Mouse (Mus musculus) common myeloid progenitor, adult 5-6 weeks (primary cell): ENCODE results near the gene B3galt1. TPM values are rescaled to one million over a fixed set of nuclear protein-coding genes. Genes with fewer than 3 reads are reported as not detected.

Experiments
- ATAC-seq: replicated peaks from 2 replicates; pipeline ENCODE4 v1.8.0; 2016; ENCODE audit warnings: low read depth, mild to moderate bottlenecking, moderate TSS enrichment, inconsistent platforms; ENCODE audit not compliant: poor library complexity, severe bottlenecking
- total RNA-seq: library from RNA; stranded (forward); fragments of 200-1000, 187-1606 nt; gene quantifications from 2 replicates; pipeline ENCODE4 v1.2.3, GENCODE M21; 2017

Gene B3galt1
- total RNA-seq = not detected in 2 replicates

DNA sequence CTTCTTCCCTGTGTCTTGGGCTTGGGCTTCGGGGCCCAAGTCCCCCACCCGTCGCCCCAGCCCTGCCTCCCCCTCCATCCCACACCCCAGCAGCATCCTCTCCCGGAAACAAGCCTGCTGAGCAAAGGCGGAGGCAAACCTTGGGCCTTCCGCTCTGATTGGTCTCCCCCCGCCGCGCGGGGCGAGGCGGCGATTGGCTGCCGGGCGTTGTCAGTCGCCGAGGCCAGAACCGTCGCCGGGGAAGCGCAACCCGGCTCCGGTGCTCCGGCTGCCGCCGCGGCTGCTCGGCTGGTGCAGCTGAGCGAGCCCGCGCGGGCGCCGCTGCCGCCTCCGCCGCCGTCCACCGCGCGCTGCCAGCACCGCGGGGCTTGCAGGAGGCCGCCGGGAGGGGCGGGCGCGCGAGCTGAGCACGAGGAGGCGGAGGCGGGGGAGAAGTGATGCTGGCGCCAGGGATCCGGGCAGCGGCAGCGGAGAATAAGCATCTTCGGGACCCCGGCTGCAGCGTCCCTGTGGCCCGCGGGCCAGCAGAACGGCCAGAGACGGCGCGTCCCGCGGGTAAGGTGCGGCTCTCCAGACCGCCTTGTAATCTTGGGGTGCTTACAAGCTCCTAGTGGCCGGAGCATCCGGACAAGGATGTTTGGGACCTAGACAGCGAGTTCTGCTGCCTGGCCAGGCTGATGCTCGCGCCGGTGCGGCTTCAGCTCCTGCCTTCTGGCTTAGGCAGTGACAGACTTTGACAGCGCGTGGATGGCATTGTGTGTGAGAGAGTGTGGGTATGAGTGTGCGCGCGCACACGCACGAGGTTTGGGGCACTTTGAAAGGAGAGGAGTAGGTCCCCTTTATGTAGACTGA is at the start of gene B3galt1:
Gene B3galt1 (plus strand): TSS at position 392 of the 852 bp plus-strand sequence.
- peak; percentile 80 for ATAC-seq

DNA sequence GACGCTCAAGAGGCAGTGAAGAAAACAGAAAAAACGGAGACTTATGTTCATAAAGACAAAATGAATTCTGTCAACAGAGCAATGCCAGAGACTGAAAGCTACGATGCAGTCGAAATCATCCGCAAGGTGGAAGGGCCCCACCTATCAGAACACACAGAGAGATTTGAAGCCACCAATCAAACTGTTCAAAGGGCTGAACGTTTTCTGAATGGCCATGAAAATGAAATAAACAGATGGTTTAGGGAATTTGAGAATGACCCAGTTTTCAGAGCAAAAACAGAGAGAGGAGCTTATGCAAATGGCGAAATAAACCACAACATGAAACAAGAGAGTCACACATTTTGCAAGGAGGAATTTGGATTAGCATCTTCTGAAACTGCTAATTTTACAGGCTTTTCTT is 49.3 kb upstream of the B3galt1 start:
- no peak for ATAC-seq

DNA sequence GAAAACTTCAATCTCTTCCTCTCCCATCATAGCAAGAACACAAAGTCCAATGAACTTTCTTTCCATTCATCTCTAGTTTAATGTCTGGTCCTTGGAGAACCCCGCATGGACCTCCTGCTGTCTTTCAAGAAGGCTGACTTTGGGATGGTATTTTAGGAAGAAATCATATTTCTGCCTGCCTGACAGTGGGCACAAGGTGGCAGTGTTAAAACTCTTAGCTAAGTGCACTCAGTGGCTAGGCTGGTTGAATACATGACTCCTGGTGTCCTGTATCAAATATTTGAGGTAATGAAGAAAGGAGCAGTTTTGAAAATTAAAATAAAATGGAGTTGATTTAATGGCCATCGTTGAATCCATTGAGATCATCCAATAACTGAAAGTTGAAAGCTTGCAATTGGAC is 30.3 kb upstream of the B3galt1 start:
- ATAC-seq = no peak

DNA sequence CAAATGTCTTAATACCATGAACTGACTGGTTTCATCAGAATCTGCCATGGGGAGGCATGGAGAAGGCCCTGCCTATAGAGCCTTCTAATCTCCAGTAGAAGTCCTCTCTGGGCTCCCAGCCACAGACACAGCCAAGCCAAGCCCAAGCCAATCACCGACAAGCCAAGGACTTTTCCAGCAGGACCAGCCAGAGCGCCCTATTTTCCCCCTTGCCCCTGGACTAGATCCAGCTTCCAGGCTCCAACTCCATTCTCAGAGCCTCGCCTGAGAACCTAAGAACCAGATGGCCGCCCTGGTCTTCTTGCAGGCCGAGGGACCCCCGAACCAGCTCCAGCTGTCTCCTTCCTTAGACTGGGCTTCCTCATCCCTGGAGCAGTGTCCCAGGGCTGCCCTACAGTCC is 26.2 kb upstream of the B3galt1 start:
- no peak for ATAC-seq

DNA sequence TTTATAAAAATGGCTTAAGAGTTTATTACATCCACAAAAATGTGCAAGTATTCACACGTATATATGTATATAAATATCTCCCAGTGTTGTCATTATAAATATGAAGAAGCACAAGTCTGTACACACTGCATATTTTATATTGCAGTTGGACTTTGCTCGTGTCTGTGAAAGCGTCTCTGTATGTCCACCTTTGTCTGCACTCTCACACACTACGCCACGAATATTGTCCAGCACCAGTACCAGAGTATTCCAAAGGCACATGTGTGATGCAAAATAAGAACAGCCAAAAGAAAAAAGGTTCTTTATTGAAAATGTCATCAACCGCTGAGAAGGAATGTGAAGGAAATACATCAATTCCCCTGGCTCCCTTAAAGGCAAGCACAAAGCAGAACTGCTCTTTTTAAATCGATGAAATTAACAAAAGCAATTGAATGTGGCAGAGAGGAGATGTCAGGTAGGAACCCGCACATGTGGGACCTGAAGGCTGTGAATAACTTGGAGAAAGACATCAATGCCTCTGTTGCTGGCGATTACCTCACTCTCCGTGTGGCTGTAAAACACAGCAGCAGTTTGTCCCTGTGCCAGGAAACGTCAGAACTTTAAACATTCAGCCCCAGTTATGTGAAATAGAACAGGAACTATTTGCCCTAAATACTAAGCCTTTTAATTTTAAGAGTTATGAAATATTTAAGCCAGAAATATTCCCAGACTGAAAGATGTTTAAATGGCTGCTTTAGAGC is 23.5 kb upstream of the B3galt1 start:
- ATAC-seq = no peak

DNA sequence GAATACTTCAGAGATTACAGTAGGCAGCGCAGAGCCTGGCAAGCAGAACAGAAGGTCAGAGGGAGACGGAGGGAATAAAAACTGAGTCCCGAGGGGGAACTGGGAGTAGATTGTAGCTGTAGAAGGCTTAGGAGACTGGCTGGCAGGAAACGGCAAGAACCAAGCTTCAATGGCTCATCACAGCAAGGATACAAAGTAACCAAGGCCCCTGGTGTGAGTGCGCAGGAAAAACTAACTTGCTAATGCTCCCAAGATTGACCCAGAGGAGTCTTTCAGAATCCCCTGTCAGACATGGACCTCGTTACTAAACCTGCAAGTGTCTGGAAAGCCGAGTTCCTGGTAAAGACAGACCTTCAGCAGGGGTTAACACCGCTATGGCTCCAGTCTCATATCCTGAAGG is 21.2 kb upstream of the B3galt1 start:
- ATAC-seq = no peak

DNA sequence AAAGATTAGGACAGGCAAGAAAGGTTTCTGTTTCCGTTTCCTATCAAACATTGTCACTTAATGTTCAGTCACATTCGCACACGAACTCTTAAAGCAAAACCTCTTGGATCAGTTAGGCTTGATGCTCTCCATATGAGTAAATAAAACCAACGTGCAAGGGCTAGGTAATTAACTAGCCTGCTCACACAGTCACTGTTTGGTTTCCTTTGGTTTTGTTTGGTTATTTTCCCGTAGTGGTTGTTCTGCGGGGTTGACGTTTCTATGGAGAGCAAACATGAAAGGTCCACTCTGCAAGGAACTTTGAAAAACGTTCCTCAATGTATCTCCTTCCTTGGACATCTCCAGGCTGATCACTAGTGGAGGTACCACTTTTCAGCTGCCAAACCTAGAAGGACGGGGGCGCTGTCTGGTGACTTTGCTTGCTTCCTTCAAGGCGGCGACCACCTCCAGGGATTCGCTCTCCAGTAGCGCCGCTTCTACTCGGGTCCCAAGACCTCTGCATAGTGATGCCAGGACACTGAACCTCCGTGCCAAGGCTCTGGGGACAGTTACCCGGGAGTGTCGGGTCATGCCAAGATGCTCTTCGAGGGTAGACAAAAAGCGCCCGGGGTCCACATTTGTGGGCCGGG is 706 bp upstream of the B3galt1 start:
- 0 out of 2 replicates have a peak, but pooled peaks have one; percentile 9 for ATAC-seq

DNA sequence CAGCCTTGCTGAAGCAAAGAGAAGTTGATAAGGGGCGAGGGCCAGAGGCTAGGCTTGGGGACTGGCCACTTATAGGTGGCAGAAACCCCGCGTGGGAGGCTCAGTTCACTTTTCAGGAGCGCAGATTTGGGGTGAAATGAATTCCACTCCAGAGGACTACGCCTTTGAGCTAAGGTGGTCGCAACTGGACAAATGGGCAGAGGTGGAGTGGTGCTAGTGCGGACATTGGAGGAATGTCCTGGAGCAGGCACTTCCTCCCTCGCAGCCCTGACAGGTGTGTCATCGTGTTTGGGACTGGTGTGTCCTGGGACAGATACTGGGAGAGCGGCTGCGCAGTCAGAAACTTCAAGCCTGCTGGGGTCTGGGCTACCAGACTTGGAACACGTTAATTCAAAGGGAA is 895 bp downstream of the B3galt1 start:
- no peak for ATAC-seq

DNA sequence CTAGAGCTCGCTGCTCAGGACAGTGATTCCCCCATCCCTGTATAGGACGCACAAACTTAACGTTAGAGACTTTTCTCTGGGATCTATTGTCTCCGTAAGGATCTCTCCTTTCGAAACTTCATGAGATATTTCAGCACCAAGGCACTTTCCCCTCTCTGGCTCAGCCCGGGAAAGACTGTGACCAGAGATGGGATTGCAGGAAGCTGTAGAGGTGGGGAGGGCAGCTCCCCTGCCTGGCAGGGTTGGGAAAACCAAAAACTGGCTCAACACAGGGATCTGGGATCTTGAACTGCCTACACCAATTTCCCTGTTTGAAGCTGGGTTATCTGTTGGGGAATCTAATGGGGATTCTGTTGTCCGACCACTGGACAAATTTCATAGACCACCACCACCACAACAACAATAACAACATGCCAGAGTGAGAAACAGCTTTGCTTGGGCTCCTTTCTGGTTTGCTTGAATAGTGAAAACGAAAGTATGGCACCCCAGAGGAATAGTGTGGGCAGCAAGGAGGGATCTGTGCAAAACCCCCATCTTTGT is 1.5 kb downstream of the B3galt1 start:
- ATAC-seq = no peak

DNA sequence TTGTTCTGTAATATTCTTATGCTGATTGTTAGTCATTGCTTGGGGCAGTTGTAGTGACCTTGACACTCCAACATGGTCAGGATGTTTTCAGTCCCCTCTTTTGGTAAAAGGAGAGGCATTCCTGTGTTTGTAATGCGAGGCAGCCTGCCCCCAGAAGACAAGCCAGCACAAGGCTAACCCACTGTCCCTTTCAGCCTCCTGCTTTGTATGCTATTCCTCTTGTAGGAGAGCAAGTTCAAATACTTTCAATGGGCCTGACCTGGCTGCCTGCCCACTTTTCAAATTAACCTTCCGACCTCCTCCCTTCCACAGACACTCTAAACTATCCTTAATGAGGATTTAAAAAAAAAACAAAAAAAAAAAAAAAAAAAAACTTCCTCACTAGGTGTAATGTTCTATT is 11.0 kb downstream of the B3galt1 start:
- ATAC-seq = no peak

DNA sequence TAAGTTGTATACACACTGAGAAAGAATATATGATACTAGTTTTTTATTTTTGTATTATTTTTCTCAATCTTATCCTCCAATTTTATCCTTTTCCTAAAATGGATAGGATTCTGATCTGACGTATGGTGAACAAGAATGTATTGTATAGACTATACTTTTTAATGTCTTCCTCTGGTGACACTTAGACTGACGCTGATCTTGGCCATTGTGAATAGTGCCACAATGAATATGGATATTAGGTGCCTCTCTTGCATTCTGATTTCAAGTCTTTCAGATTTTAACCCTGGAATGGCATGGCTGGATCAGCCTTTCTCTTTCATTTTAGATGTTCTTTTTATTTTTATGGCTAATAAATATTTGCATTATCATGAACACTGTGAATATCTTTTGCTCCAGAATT is 17.4 kb downstream of the B3galt1 start:
- ATAC-seq = no peak

DNA sequence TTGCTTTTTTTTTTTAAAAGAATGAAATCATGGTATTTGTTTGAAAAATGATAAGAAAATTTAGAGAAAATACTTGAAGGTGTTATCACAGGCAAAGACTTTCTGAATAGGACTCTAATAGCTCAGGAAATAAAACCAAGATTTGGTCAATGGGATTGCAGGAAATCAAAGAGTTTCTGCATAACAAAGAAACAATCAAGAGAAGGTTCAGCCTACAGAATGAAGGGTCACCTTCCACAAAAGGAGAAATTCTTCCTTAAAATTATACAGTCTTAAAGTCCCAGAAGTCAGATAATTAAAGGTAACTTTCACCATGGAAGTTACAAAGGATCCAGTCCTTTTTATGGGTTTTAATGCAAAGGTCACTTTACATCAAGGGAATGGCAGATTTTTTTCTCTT is 24.7 kb downstream of the B3galt1 start:
- no peak for ATAC-seq

DNA sequence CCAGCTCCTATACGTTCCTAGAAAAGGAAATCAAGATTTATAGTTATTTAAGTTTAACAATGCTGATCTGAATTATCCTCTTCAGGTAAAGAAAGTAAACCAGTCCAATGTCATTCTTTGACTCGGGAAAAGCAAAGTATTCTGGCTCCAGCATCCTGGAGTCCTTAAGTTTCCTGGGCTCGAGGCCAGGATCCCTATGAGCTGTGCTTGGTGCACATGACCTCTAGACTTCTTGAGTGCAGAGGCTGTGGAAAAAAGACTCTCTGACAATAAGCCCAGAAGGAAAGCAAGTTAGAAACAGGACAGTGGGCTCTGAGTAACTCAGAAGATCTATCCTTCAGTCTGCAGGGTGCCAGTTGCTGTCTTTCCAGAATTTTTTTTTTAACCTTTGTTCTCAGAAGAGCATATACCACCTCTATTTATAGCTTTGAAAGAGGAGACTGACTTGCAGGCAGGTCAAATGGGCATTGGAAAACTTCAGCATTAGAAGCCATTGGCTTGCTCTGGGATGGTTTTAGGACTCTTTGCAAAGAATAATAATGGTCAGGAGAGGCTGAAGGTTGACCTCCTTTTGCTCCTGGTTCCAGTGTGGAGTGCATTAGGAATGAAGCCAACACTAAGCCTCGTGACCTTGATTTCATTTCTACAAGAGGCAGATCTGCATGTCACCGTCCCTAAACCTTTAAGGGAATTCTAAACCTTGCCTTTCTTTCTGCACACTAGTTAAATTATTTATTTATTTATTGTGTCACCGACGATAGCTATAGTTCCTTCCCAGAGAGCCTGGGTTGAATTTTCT is 26.4 kb downstream of the B3galt1 start:
- ATAC-seq = no peak

DNA sequence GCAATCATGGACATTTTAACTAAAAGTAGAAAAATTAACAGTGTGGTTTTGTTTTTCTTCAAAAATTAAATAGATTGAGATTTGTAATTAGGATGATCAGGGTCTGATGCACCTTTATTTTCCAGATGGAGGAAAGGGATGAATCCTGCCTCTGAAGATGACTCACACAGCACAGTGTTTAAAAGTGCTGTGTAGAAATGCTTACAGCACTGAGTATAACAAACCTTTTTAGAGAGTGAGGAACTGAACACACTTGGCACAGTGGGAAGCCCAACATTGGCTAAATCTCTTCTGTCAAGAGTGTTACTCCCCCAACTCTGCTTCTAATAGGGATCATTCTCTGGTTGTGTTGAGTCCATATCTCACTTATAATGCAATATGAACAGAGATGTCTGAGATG is 57.2 kb downstream of the B3galt1 start:
- ATAC-seq = no peak

DNA sequence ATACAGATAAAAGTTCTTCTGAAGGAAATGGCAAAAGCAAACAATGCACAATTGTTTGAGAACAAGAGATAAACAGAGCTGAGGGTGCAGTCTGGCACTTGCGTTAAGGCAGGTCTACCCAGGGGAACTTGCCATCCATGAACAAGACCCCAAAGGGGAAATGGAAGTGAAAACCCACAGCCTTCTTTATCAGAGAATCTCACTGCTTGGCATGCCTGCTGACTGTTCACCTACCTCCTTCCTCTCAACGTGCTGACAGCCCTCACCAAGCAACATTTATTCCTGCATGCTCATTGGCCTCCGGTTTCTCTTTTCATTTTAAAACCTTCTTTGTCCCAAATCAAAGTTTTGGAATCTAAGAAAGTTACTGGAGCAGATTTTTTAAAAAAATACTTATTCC is 62.0 kb downstream of the B3galt1 start:
- ATAC-seq = peak; percentile 74

DNA sequence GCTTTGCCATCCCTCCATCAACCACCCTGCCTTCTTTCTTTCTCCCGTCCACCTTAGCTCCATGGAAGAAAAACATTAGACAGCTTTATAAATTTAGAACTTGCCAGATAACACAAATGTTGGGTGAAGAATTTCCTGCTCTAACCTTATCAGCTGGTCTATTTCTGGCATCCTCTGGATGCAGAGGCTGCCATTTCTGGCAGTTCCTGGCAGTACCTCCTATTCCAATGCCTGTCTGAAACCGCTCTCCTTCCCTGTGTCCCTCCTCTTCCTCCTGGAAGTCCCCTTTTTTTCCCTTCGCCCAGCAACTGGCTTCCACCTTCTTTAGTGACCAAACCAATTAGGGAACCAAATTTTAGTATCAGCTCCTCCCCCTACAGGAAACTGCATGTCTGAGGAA is 62.6 kb downstream of the B3galt1 start:
- 0 out of 2 replicates have a peak, but pooled peaks have one; percentile 25 for ATAC-seq

DNA sequence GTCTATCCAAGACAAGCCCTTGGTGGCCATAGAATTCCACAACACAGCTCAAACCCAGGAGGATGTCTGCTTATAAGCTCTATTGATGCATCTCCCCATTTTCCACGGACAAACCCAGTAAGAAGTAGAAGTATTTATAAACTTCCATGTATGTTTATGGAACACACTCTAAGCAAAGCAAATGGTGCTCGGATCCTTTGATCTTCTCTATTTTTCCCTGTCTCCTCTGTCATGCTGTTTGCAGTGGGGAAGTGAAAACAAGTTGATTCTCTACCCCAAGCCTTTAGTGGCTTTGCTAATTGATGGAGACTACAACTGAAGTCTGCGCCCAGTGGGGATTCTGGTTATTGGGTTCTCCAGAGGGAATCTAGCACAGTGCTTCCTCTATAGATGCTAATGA is 89.2 kb downstream of the B3galt1 start:
- ATAC-seq = no peak

DNA sequence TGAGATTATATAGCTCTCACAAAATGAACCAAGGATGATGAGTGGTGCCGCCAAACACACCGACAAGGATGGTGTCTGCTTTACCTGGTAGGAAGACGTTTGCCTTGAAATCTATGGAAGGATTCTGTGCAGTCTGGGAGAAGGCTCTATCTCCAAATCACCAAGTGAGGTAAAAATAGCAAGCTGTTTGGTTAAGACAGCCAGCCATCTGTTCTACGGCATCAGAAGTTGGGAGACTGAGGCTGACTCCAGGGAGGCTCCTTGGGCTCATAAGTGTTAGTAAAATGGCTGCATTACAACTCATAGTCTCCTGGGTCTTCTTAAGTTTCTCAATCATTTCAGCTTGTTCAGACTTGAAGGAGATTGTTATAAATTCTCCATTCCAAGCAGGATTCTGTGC is 91.7 kb downstream of the B3galt1 start:
- no peak for ATAC-seq

DNA sequence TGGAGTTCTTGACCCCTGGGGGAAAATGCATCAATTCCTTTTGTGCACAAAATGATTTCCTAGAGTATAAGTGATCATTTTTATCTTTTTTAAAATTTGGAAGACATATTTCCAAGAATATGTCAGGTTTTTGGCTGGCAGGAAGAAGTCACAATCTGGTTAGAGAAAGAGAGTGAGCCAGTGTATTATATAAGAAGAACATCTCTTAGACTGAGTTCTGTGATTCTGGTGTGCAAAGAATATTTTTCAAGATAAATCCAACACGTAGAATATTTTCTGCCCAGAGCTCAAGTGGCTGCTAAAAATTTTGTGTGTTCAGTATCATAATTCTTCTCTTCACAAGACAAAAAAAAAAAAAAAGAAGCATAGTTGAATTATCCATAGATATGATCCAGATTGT is 92.4 kb downstream of the B3galt1 start:
- ATAC-seq = no peak

DNA sequence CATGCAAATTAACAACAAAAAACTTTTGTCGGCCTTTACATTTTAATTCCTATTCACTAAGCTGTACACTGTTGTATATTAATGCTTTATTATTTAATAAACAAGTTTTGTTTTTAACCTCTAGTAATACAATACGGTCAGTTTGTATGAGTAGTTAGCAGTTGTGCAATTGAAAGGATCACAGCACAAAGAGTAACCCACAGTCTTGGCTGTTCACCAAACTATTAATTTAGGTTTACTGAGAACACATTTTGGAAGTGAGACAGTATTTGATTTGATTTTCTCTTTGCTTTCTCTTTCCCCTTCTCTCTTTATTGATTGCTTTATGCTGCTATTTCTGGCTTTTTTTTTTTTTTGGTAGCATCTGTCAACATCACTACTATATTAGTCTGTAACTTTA is 106.0 kb downstream of the B3galt1 start:
- no peak for ATAC-seq
